Mouse (Mus musculus) liver, embryonic 11.5 days (tissue): ENCODE measurements around the gene Wdr53. TPM values are rescaled to one million over a fixed set of nuclear protein-coding genes. Genes with fewer than 3 reads are reported as not detected.
"Not testable (repeated sequence)": the region's sequence is repeated elsewhere in the genome, so short reads cannot be mapped to it uniquely, and the experiment has no call there.

Experiments used
- ATAC-seq: fragments of 200-750 bp; cut with Nextera tagmentation; replicated peaks from 2 replicates; pipeline ENCODE4 v1.8.0; 2017; ENCODE audit warnings: moderate number of reproducible peaks, mild to moderate bottlenecking, moderate TSS enrichment, moderate library complexity; ENCODE audit not compliant: low FRiP score
- DNase-seq: peaks from one replicate; pipeline ENCODE4 v3.0.0-alpha.2; 2017; ENCODE audit warnings: low spot score
- H3K27ac ChIP-seq: fragments of 300-500 bp; sonication (generic); 2 replicates; pipeline ENCODE4 v1.5.1; 2014; ENCODE audit warnings: mild to moderate bottlenecking, low read depth, low read length, control low read depth
- H3K27me3 ChIP-seq: fragments of 300-500 bp; sonication (generic); replicated peaks from 2 replicates; pipeline ENCODE4 v1.6.1; 2014; ENCODE audit warnings: low read length, mixed read lengths; ENCODE audit not compliant: control insufficient read depth, insufficient read depth
- H3K36me3 ChIP-seq: fragments of 300-500 bp; sonication (generic); 2 replicates; pipeline ENCODE4 v1.6.1; 2014; ENCODE audit warnings: mild to moderate bottlenecking, low read length, moderate library complexity, mixed read lengths; ENCODE audit not compliant: control insufficient read depth, insufficient read depth
- H3K4me1 ChIP-seq: fragments of 300-500 bp; sonication (generic); replicated peaks from 2 replicates; pipeline ENCODE4 v1.6.1; 2014; ENCODE audit warnings: low read length, mixed read lengths; ENCODE audit not compliant: control insufficient read depth, insufficient read depth
- H3K4me2 ChIP-seq: fragments of 300-500 bp; sonication (generic); 2 replicates; pipeline ENCODE4 v1.6.1; 2014; ENCODE audit warnings: mild to moderate bottlenecking, control low read depth, moderate library complexity
- H3K4me3 ChIP-seq: fragments of 300-500 bp; sonication (generic); 2 replicates; pipeline ENCODE4 v1.5.1; 2014; ENCODE audit warnings: low read depth, low read length, control low read depth
- H3K9ac ChIP-seq: fragments of 300-500 bp; sonication (generic); 2 replicates; pipeline ENCODE4 v1.6.1; 2014; ENCODE audit warnings: low read depth, low read length, control low read depth
- H3K9me3 ChIP-seq: fragments of 300-500 bp; sonication (generic); 2 replicates; pipeline ENCODE4 v1.6.1; 2016; ENCODE audit warnings: low read length, inconsistent platforms, mixed read lengths; ENCODE audit not compliant: control insufficient read depth
- WGBS: fragments of 180-500 bp; shearing (Covaris S2); extraction: QIAGEN DNeasy Blood & Tissue Kit; methylation state at CpG from one replicate; pipeline ENCODE4 v1.1.7; 2014; 5-methylcytosine and 5-hydroxymethylcytosine counted together
- polyA plus RNA-seq: library from polyadenylated mRNA; unstranded; fragments of >200 nt; fragmentation: Nextera tagmentation; extraction: Ambion mirVana; gene quantifications from 2 replicates; pipeline ENCODE4 v1.2.1, GENCODE M21; 2014

Gene Wdr53
- polyA plus RNA-seq, 1 experiment from 2014 or later, result 23.2 TPM

DNA sequence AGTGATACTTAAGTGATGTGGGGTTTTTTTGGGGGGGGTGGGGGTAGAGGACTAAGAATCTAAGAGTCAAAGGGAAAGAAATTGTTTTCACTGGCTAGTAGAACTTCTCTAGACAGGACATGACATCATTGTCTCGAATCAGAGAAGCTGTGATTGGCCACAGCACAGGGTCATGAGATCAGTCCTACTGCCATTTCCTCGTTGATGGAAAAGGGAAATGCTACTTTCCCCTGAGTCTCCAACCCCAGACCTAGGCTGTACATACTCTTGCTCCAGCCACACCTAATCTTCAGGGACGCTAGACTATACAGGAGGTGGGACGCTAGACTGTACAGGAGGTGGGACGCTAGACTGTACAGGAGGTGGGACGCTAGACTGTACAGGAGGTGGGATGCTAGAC is 28.0 kb downstream of the Wdr53 start:
- Histone ChIP-seq H3K4me2 (no peak overlapping the region), H3K36me3 (peaks cover 5% of the 10 kb centered on the region), H3K27ac (no peak overlapping the region), H3K9ac (no peak overlapping the region), H3K9me3 (peaks cover 4% of the 10 kb centered on the region; the same call in 1 of the 2 replicates), H3K4me1 (peaks cover 10% of the 10 kb centered on the region; the same call in 1 of the 2 replicates), H3K4me3 (no peak overlapping the region), H3K27me3 (no peaks in the 10 kb centered on the region)
- DNase-seq (no peak), ATAC-seq (no peak)
- 86% methylated on average over 6 of the region's 6 CpGs for WGBS

DNA sequence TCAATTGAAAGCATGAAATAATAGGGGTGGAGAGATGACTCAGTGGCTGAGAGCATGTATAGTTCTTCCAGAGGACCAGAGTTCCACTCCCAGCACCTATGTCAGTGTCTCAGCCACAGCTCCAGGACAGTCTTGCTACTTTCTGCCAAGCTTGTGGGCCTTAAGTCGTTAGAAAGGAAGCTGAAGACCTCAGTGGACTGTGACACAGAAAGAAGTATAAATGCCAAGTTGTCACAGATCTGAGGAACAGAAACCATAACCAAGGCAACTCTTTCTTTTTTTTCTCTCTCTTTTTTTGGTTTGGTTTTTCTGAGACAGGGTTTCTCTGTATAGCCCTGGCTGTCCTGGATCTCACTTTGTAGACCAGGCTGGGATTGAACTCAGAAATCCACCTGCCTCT is 28.8 kb downstream of the Wdr53 start:
- H3K9me3 ChIP-seq, result peaks cover 7% of the 10 kb centered on the region; the same call in 1 of the 2 replicates
- no peak overlapping the region for H3K9ac ChIP-seq
- H3K27me3 ChIP-seq, result no peaks in the 10 kb centered on the region
- H3K27ac ChIP-seq, result no peak overlapping the region
- H3K4me1 ChIP-seq, result peaks cover 10% of the 10 kb centered on the region; the same call in 1 of the 2 replicates
- H3K4me3 ChIP-seq, result no peak overlapping the region
- no peak overlapping the region for H3K4me2 ChIP-seq
- WGBS, result 41% methylated on average over 1 of the region's 1 CpGs
- ATAC-seq (no peak), DNase-seq (no peak)
- H3K36me3 ChIP-seq, result peaks cover 8% of the 10 kb centered on the region

DNA sequence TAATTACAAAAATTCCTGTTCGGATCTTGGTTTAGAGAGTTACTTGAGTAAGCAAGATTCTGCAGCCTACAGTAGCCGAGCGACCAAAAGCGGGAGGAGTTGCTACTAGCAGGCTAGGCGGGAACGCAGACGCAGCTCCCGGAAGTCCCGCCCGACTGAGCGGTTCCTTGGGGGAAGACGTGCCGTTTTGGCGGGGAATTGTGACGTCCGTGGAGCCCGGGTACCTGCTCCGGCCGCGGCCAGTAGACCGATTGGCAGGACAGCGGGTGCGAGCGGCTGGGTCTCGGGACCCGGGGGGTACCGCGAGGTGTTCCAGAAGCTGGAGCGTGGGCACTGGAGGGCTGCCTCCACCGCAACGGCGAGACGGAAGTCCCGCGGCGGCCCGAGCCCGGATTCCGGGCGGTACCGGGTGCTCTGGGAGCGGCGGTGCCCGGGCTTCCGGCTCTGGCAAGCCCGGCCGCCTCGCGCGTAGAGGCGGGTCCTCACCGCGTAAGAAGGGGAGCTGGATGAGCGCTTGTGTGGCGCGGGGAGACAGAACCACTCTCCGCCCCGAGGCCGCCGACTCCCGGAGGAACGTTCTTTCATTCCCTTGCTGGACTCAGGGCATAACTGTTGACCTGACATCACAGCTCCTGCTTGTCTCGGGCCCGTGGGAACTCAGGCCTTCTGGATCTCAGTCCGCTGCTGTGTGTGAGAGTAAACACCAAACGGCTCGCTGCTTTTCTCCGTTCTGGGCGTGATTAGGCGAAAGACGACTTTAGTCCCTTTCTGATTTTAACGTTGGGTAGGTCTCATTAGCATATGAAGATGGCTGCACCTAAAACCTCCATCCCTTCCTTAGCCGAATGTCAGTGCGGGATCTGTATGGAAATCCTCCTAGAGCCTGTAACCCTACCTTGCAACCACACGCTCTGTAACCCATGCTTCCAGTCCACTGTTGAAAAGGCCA is 30.6 kb downstream of the Wdr53 start, which contains the start of gene Rnf168:
TSS of gene Rnf168 (plus strand) at position 152 of the 949 bp plus-strand sequence.
- Histone ChIP-seq H3K4me2 (peak within 1 kb of the TSS; percentile 72), H3K27me3 (no peaks in the 10 kb centered on the region), H3K4me3 (peak within 1 kb of the TSS; percentile 77), H3K36me3 (peaks cover 12% of the 10 kb centered on the region), H3K27ac (peak within 1 kb of the TSS; percentile 98), H3K9me3 (peaks cover 7% of the 10 kb centered on the region; the same call in 1 of the 2 replicates), H3K4me1 (peaks cover 13% of the 10 kb centered on the region; the same call in 1 of the 2 replicates), H3K9ac (peak within 1 kb of the TSS; percentile 96)
- ATAC-seq (peak; percentile 94), DNase-seq (peak; percentile 91)
- WGBS, result under 1% methylated on average over 75 of the region's 75 CpGs

DNA sequence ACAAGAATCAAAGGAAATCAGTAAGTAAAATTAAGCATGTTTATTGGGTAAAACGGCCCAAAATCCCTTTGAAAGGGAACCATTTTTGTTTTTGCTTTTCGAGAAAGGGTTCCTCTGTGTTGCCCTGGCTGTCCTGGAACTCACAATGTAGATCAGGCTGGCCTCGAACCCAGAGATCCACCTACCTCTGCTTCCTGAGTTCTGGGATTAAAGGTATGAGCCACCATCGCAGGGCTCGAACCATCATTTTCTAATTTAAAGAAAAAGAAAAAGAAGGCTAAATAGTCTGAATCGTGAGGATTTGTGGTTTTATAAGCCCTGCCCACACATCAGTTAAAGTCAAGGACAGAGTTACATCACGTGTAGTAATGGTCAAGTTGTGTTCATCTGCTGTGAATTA is 31.4 kb downstream of the Wdr53 start:
- Histone ChIP-seq H3K4me1 (peaks cover 16% of the 10 kb centered on the region; the same call in 1 of the 2 replicates), H3K4me2 (peak overlapping the region; percentile 72), H3K36me3 (peaks cover 17% of the 10 kb centered on the region), H3K9ac (peak overlapping the region; percentile 96), H3K27me3 (no peaks in the 10 kb centered on the region), H3K27ac (peak overlapping the region; percentile 98), H3K4me3 (peak overlapping the region; percentile 77), H3K9me3 (peaks cover 7% of the 10 kb centered on the region; the same call in 1 of the 2 replicates)
- 45% methylated on average over 7 of the region's 7 CpGs for WGBS
- no peak for ATAC-seq
- DNase-seq, result no peak

DNA sequence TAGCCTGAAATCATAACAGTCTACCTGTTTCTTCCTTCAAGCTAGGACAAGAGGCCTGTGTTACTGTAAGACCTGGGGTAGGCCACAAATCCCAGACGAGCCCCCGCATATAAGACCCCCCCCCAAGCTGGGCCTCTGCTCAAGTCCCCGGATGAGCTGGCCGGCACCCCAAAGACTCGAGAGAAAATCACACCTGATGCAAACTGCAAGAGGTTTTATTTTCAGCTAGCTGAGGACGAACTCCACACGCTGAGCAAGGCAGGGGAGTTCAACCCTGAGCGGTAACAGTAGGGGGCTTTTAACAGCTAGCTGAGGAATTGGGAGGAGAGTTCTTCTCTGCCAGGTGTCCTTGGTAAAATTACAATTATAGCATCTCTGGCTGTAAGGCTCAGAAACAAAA is 33.2 kb downstream of the Wdr53 start:
- 95% methylated on average over 8 of the region's 8 CpGs for WGBS
- H3K9me3 ChIP-seq, result peaks cover 7% of the 10 kb centered on the region; the same call in 1 of the 2 replicates
- DNase-seq (no peak), ATAC-seq (no peak)
- H3K9ac ChIP-seq, result no peak overlapping the region
- H3K4me3 ChIP-seq, result no peak overlapping the region
- peaks cover 17% of the 10 kb centered on the region; the same call in 1 of the 2 replicates for H3K4me1 ChIP-seq
- no peak overlapping the region for H3K27ac ChIP-seq
- peaks cover 29% of the 10 kb centered on the region for H3K36me3 ChIP-seq
- H3K27me3 ChIP-seq, result no peaks in the 10 kb centered on the region
- peak overlapping the region; percentile 2; the same call in 1 of the 2 replicates for H3K4me2 ChIP-seq

DNA sequence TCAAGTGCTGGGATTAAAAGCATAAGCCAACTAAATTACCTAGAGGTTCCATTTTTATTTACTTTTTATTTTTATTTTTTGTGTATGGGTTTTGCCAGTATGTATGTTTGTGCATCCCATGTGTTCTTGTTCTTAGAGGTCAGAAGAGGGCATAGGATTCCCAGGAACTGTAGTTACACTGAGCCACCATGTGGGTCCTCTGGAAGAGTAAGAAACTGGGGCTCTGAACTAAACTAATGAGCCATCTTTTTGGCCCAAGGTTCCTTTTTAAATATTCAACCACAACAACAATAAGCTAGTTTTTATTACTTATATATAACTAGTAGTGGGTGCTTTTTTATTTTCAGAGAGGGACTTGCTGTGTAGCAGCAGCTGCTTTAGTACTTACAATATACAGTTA is 35.6 kb downstream of the Wdr53 start:
- Histone ChIP-seq H3K27me3 (no peaks in the 10 kb centered on the region), H3K4me3 (no peak overlapping the region), H3K4me1 (peaks cover 12% of the 10 kb centered on the region; the same call in 1 of the 2 replicates), H3K36me3 (peaks cover 37% of the 10 kb centered on the region), H3K27ac (no peak overlapping the region), H3K9me3 (peaks cover 7% of the 10 kb centered on the region; the same call in 1 of the 2 replicates), H3K4me2 (no peak overlapping the region), H3K9ac (no peak overlapping the region)
- ATAC-seq (no peak), DNase-seq (no peak)

DNA sequence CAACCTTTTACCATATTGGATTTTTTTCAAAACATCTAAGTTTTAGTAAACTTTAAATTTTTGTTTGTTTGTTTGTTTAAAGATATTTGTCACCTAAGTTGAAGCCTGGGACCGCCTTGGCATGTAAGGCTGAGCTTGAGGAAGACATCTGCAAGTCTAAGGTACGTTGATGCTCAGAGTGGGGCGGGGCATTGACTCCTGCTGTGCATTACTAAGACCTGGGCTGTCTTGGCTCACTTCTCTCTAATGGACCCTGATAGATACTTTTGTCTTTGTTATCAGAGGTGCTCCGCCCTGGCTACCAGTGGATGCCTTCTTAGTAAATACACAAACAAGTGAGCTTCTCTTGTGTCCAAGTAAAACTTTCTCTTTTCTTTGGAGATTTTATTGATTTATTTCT is 44.8 kb downstream of the Wdr53 start:
- H3K27ac ChIP-seq, result no peak overlapping the region
- no peak overlapping the region for H3K9ac ChIP-seq
- WGBS, result 85% methylated on average over 4 of the region's 4 CpGs
- no peaks in the 10 kb centered on the region for H3K27me3 ChIP-seq
- H3K36me3 ChIP-seq, result peaks cover 34% of the 10 kb centered on the region
- no peaks in the 10 kb centered on the region for H3K4me1 ChIP-seq
- peaks cover 5% of the 10 kb centered on the region; the same call in 1 of the 2 replicates for H3K9me3 ChIP-seq
- H3K4me2 ChIP-seq, result no peak overlapping the region
- DNase-seq (no peak), ATAC-seq (no peak)
- no peak overlapping the region for H3K4me3 ChIP-seq

DNA sequence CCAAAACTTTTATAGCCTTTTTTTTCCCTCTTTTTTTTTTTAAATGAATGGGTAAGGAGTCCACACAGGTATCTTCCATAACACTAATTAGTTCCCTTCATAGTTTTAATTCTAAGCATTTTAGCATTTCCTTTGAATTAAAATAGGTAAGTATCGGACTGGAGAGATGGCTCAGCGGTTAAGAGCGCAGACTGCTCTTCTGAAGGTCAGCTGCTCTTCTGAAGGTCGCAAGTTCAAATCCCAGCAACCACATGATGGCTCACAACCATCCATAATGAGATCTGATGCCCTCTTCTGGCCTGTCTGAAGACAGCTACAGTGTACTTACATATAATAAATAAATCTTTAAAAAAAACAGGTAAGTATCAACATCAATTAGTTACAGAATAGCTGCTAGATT is 52.6 kb downstream of the Wdr53 start:
- 91% methylated on average over 4 of the region's 4 CpGs for WGBS
- not testable (repeated sequence) for H3K4me1 ChIP-seq, H3K27me3 ChIP-seq, H3K9ac ChIP-seq, H3K27ac ChIP-seq, H3K4me2 ChIP-seq, ATAC-seq, H3K4me3 ChIP-seq, H3K9me3 ChIP-seq, DNase-seq
- H3K36me3 ChIP-seq, result peaks cover 24% of the 10 kb centered on the region
